Mouse (Mus musculus) olfactory bulb, adult 2 months (tissue): Measurements from ENCODE around the gene Dhtkd1.

Experiments
- CTCF ChIP-seq: fragments of 200-500 bp; IDR thresholded peaks from 2 replicates; pipeline ENCODE4 v1.5.1; 2012; ENCODE audit warnings: low read depth, mild to moderate bottlenecking, low read length, moderate library complexity; ENCODE audit not compliant: insufficient read depth
- POLR2A ChIP-seq: fragments of 200-500 bp; IDR thresholded peaks from 2 replicates; pipeline ENCODE4 v1.6.1; 2012; ENCODE audit warnings: mild to moderate bottlenecking, low read depth, low read length, moderate library complexity; ENCODE audit not compliant: insufficient read depth

DNA sequence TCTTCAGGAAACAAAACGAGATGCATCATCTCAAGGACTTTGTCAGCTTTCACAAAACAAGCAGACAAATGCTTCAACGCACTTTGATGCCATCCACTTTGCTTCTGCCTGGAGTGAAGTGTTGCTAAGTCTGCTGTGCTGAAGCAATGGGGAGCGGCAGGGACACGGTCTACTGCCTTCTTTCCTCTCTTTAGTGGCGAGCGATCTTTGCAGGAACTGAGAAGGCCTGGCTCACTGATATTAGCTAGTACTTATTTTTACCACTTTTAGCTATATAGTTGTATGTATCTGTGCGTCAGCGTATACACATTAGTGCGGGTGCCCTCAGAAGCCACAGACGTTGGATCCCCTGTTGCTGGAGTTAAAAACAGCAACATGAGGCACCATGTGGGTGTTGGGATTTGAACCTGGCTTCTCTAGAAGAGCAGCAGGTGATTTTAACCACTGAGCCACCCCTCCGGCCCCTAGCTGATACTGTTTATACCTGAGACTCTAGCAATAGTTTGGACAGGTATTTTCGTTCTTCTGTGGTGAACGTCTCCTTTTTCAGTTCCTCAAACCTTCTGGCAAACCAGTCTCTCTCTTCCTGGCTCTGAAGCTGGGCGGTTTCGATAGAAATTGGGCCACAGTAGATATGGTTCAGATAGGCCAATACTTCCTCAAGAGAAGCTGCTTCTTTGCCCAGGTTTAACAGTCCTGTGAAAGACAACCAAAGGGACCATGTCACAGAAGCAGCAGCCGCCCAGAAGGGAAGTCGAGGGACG is 12.1 kb downstream of the Dhtkd1 start:
- TF ChIP-seq CTCF (no peak), POLR2A (no peak)
